Mouse (Mus musculus) CH12.LX (cell line): Measurements from ENCODE around the gene Dpm2.

Source experiments
- EP300 ChIP-seq: IDR thresholded peaks from 2 replicates; pipeline ENCODE4 v1.6.1; 2011; ENCODE audit warnings: low read length, improper control_type of control experiment
- JUN ChIP-seq: IDR thresholded peaks from 2 replicates; pipeline ENCODE4 v1.6.1; 2011; ENCODE audit warnings: low read depth, mild to moderate bottlenecking, low read length, improper control_type of control experiment, moderate library complexity; ENCODE audit not compliant: insufficient read depth
- JUND ChIP-seq: conservative IDR thresholded peaks from 2 replicates; pipeline ENCODE4 v1.6.1; 2011; ENCODE audit warnings: low read depth, low read length, improper control_type of control experiment
- MEF2A ChIP-seq: IDR thresholded peaks from 2 replicates; pipeline ENCODE4 v1.6.1; 2014; ENCODE audit warnings: low read depth, mild to moderate bottlenecking, inconsistent platforms, low read length, improper control_type of control experiment, borderline replicate concordance
- MXI1 ChIP-seq: IDR thresholded peaks from 2 replicates; pipeline ENCODE4 v1.6.1; 2011; ENCODE audit warnings: mild to moderate bottlenecking, low read depth, low read length, improper control_type of control experiment
- NELFE ChIP-seq: IDR thresholded peaks from 2 replicates; pipeline ENCODE4 v1.6.1; 2011; ENCODE audit warnings: low read depth, low read length, improper control_type of control experiment
- POLR2A ChIP-seq: IDR thresholded peaks from 2 replicates; pipeline ENCODE4 v1.6.1; 2011; ENCODE audit warnings: low read depth, mild to moderate bottlenecking, improper control_type of control experiment, low read length
- RAD21 ChIP-seq: IDR thresholded peaks from 2 replicates; pipeline ENCODE4 v1.6.1; 2011; ENCODE audit warnings: low read depth, mild to moderate bottlenecking, low read length, improper control_type of control experiment, moderate library complexity
- SMC3 ChIP-seq: IDR thresholded peaks from 2 replicates; pipeline ENCODE4 v1.6.1; 2011; ENCODE audit warnings: low read depth, low read length, improper control_type of control experiment
- TCF12 ChIP-seq: IDR thresholded peaks from 2 replicates; pipeline ENCODE4 v1.6.1; 2014; ENCODE audit warnings: low read depth, mild to moderate bottlenecking, inconsistent platforms, low read length, improper control_type of control experiment
- UBTF ChIP-seq: IDR thresholded peaks from 2 replicates; pipeline ENCODE4 v1.6.1; 2012; ENCODE audit warnings: low read depth, mild to moderate bottlenecking, inconsistent platforms, low read length, improper control_type of control experiment, moderate library complexity
- USF1 ChIP-seq: IDR thresholded peaks from 2 replicates; pipeline ENCODE4 v1.6.1; 2014; ENCODE audit warnings: low read depth, mild to moderate bottlenecking, inconsistent platforms, low read length, improper control_type of control experiment
- ZKSCAN1 ChIP-seq: IDR thresholded peaks from 2 replicates; pipeline ENCODE4 v1.6.1; 2012; ENCODE audit warnings: low read depth, inconsistent platforms, low read length, improper control_type of control experiment, borderline replicate concordance

DNA sequence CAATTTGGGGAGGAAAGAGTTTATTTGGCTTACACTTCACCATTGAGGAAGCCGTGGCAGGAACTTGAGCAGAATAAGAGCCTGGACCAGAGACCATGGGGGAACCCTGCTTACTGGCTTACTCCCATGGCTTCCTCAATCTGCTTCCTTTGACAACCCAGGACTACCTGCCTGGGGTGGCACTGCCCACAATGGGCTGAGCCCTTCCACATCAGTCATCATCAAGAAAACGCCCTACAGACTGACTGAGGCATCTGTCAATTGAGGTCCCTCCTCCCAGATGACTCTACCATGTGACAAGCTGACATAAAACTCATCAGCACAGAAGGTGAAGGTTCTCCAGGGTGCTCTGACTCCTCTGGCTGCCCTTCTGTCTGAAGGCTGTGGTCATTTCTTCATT is 40.2 kb upstream of the Dpm2 start:
- TF ChIP-seq POLR2A (no peak), USF1 (no peak), EP300 (no peak), JUN (no peak), TCF12 (no peak), NELFE (no peak), ZKSCAN1 (no peak), MXI1 (no peak), RAD21 (no peak), UBTF (no peak), JUND (no peak), SMC3 (no peak), MEF2A (no peak)
